Mouse (Mus musculus) right cerebral cortex, postnatal 36 days (tissue): ENCODE results near the gene Arsg.
A peak's percentile ranks its signal among the peaks of the same experiment; 100 is the strongest.

Experiments used
- DNase-seq, 2 experiments: peaks; one replicate each; pipeline ENCODE4 v3.0.0; 2022; ENCODE audit warnings: low spot score in 2 of 2, mixed read lengths in 1 of 2

The Arsg gene

DNA sequence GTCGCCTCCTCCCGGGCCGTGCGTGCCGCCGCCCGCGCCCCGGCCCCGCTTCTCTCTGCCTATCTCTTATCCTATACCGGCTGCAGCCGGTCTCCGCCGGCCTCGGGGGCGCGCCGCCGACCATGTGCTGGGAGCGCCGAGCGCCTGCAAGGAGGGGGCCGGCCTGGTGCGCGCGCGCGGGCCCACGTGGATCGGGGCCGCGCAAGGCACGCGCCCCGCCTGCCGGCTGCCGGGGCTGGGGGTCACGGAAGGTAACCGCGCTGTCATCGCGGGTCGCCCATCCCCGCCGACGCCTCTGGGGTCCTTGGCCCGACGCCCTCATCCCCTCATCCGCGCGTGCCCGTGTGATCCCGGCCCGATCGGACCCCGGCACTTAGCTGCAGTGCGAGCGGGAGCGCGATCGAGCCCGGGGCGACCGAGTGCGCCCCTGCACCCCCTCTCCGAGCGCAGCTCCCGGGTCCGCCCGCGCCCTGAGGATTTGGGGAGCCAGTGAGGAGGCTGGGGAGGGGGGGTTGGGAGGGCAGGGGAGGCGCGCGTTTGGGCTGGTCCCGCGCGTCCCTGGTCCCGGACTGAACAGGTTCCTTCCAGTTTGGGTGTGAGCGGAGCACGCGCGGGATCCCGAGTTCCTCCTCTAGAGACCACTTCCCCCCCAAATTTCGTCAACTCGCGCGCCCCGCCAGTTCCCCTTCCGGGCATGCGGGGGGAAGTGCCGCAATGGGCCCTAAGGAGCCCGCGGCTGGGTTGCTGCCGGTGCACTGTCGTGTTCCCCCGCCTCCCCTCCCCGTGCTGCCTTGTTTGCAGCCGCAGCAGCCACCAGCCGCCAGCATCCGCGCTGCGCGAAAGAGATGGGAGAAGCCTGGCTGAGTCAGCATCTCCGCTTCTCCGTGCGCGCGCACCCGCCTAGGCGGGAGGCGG is at the start of gene Arsg, which contains the start of gene Slc16a6:
TSS of gene Arsg (plus strand) at position 204 of the 915 bp plus-strand sequence.
TSS of gene Slc16a6 (minus strand) at position 428 of the 915 bp plus-strand sequence.
- DNase-seq: peak; percentile 81 to 87

DNA sequence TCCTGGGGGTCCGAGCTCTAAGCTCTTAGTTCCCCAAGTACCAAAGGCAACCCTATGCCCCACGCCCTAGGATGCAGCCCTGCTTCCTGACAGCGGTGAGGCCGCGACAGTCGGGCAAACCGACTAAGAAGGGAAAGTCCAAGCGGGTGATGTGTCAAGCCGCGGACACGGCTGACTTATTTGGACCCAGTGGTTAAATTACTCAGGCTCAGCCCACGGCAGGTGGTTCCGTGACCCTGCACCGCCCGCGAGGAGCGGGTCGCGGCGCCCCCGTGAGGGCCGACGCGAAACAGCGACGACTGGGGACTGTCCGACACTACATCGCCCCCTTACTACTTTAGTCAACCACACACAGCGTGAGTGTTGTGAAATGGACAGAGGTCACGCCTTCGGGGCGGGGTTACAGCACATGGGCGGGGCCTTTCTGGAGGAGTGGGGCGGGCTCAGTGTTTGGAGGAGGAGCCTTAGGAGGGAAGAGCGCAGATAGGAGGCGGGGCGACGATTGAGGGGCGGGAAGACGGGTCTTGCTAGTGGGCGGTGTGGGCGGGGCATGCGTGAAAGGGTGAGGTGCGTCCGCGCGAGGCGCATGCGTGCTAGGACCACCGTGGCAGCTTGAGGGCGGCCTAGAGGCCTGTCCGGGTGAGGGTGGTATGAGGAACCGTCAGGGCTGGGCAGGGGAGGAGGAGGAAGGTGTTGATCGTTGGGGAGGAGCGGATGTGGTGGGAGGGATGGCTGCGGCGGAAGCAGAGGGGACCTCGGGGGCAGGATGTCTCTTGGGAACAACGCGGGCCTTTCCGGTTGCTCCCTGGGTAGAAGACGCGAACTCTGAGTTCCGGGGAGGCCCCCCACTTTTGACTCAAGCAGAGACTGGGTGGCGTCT is 47.5 kb upstream of the Arsg start, which contains the start of gene Amz2:
TSS of gene Amz2 (plus strand) at position 555 of the 880 bp plus-strand sequence.
- DNase-seq: peak; percentile 95 to 97

GRCm38 (mm10) chr11:109426272-109426586 is 46.9 kb upstream of the Arsg start:
- DNase-seq: no peak

DNA sequence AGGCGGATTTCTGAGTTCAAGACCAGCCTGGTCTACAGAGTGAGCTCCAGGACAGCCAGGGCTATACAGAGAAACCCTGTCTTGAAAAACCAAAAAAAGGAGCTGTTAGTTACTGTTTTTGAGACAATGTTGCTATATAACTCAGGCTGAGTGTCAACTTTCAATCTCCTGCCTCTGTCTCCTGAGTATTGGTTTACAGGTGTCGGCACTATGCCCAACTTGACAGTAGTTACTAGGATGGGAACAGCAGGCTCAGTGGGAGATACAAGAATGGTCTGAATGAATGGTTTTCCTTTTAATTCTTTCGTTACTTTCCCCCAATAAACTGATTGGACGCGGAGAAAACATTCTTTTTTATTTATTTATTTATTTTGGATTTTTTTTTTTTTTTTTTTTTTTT is 45.8 kb upstream of the Arsg start:
- DNase-seq: no peak

DNA sequence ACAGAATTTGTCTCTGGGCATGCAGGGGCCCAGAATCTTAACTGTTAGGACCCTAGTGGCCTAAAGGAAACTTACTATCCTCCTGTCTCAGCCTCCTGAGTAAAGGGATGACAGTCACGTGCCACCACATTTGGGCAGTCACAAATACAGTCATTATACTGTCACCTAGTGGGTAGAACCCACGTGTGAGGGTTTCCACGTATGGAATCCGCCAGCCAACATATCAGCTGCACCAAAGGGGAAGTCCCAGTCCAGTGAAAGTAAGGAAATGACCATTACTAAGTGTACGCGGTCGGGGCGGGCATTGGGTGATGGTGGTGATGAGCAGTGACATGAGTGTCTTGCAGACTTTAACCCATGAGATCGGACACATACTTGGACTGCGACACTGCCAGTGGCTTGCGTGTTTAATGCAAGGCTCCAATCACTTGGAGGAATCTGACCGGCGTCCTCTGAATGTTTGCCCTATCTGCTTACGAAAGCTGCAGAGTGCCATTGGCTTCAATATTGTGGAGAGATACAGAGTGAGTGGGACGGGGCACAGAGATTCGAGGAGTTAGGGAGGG is 38.9 kb upstream of the Arsg start:
- DNase-seq: no peak

- no peak for DNase-seq
Measured at GRCm38 (mm10) chr11:109436889-109437288, 36.3 kb upstream of the Arsg start.

GRCm38 (mm10) chr11:109439209-109439608 is 34.0 kb upstream of the Arsg start:
- DNase-seq: no peak

DNA sequence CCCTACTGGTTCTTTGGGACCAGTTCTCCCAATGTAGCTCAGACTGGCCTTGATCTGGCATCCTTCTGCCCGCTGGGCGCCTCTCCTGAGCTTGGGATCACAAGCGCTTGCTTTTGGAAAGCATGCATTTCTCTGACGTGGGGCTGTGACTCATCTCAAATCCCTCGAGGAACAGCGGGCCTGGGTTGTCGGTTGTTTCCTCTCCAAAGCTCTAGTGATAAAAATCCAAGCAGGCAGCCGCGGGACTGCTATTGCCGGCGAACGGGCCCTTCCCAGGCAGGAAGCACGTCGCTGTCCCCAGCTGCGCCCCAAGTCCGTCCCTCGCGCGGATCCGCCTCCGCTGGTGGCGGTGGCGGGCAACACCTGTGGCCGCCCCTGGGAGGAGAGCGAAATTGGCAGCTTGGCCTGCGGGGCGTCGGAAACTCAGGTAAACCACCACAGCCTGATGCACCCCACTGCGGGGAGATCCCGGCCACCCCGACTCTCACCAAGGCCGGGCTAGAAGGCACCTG is 33.3 kb upstream of the Arsg start:
- peak; percentile 26 to 48 for DNase-seq

- DNase-seq: no peak
Measured at GRCm38 (mm10) chr11:109440641-109441040, 32.5 kb upstream of the Arsg start.

DNA sequence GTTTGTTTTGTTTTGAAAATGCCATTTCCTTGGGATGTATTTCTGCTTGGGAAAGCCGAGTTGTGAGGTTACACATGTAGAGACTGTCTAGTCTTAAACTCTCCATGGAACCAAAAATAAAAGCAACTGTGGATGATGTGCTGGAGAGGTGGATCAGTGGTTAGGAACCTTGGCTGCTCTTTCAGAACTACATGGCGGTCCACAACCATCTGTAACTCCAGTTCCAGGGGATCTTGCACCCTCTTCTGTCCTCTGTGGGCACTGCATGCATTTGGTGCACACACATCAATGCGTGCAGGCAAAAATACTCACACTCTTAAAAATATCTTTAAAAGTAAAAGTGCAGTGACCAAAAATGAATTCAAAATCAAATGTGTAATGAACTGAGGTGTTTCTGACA is 32.1 kb upstream of the Arsg start:
- DNase-seq: no peak

DNA sequence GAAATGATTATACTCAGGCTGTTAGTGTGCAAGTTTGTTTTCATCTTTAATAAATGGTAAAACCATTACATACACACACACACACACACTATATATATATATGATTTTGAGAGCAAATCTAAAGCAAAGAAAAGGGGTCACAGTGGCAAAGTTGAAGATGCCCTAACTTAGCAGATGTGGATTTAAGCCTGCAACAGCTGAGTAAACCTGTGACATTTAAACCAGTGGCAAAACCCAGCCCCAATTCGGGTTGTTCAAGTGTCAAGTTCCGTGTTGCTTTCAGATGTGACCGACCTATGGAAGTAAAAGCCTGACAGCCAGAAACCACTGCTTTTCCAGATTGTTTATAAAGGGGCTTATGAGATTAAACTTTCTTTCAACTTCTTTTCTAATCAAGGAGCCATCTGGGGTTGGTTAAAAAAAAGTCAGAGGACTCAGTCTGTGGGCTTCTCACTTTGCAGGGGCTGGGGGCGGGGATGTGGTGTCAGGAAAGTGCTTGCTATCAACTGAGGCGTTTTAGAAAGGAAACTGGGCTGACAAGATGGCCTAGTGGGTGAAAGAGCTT is 30.9 kb upstream of the Arsg start:
- no peak for DNase-seq

GRCm38 (mm10) chr11:109443468-109444263 is 29.5 kb upstream of the Arsg start:
- no peak for DNase-seq

GRCm38 (mm10) chr11:109444600-109444999 is 28.6 kb upstream of the Arsg start:
- no peak for DNase-seq

GRCm38 (mm10) chr11:109445438-109446035 is 27.6 kb upstream of the Arsg start:
- no peak for DNase-seq

- DNase-seq: no peak
Measured at GRCm38 (mm10) chr11:109451169-109451568, 22.0 kb upstream of the Arsg start.

DNA sequence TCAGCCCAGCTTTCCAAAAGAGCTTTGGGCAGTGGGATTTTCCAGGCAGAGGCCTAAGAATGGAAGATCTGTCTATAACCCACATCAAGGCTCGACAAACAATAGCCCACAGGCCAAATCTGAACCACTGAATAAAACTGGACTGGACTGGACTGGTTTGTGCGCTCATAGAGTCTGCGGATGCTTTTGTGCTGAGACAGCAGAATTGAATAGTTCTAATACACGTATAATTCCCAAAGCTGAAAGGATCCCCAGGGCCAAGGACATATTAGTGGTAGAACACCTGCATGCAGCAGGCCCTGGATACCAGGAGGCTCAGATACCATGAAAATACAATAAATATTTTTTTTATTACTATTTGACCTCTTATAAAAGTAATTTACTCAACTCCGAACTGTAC is 16.9 kb upstream of the Arsg start:
- no peak for DNase-seq

DNA sequence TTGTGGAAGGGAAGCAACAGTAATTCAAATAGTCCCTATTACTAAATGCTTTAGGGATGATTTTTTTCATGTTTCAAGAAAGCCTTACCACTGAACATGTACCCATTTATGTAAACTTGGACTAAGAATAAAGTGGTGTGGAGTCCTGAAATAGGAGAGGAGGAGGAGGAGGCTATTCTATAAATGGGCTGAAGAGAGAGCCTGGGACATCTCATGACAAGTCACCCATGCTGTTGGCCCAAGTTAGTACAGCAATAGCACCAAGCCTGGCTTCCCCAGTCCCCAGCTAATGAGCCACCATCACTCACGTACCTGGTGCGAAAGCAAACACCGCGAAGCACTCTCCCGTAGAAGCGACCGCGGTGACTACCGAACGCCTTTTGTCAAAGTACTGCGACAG is 15.0 kb upstream of the Arsg start:
- DNase-seq: peak in 1 of 2 experiments; percentile 50

DNA sequence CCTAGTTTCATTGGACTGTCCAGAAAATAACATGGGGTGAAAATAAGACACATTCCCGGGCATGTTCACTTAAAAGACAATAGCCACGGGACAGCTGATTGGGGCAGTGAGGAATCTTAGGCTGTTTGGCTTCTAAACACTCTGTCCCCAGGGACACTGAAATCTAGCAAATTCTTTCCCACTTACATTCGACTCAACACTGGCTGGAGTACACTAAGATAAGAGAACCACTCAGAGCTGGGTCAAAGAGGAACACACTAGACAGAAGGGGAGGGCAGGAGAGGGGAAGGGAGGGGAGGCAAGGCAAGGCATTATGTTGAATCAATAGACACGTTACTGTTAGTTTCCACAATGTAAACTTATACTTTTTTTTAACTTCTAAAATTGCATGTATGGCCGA is 12.6 kb upstream of the Arsg start:
- no peak for DNase-seq

DNA sequence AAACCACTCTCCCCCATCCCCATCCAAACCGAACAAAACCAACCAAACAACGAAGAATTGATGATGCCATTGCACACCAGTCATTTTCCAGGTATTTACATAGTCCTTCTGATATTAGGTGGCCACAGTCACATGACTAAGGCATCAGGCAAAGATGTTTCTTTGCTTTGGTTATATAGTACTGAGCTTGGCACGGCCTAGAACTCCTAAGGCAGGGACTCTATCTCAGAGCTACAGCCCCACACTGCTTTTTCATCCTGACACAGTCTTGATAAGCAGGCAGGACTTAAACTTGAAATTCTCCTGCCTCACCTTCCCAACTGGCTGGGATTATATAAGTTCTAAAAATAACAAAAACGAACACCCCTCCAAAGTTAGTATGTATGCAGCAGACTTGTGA is 8.1 kb upstream of the Arsg start:
- no peak for DNase-seq

- no peak for DNase-seq
Measured at GRCm38 (mm10) chr11:109466987-109467386, 6.2 kb upstream of the Arsg start.
